Mouse (Mus musculus): ENCODE data around the gene Aspscr1. TPM values are rescaled to one million over a fixed set of nuclear protein-coding genes. Genes with fewer than 3 reads are reported as not detected.

The Aspscr1 gene
- total RNA-seq (2014; fragmentation: Nextera tagmentation) (44.6 and 84.7 TPM in 2 replicates), total RNA-seq (2017) (29.0 and 33.5 TPM in 2 replicates)

GRCm38 (mm10) chr11:120672687-120673593 is at the start of gene Aspscr1:
Aspscr1 (plus strand) TSS chr11:120672973.
- peak; percentile 93 for ATAC-seq (replicated peaks; ENCODE audit: poor library complexity, severe bottlenecking)

GRCm38 (mm10) chr11:120623961-120624679 is 48.7 kb upstream of the Aspscr1 start:
- 0 out of 2 replicates have a peak, but pooled peaks have one; percentile 18 for ATAC-seq (replicated peaks; ENCODE audit: poor library complexity, severe bottlenecking)

- ATAC-seq (replicated peaks; ENCODE audit: poor library complexity, severe bottlenecking), result peak; percentile 28
These were observed 48.1 kb upstream of the Aspscr1 start for GRCm38 (mm10) chr11:120624680-120625111.

GRCm38 (mm10) chr11:120625152-120625775 is 47.5 kb upstream of the Aspscr1 start, which contains the start of gene Sirt7:
Sirt7 (minus strand) TSS chr11:120625240.
- no peak for ATAC-seq (replicated peaks; ENCODE audit: poor library complexity, severe bottlenecking)

- no peak for ATAC-seq (replicated peaks; ENCODE audit: poor library complexity, severe bottlenecking)
These were observed 45.8 kb upstream of the Aspscr1 start for GRCm38 (mm10) chr11:120626785-120627467.

GRCm38 (mm10) chr11:120627468-120628300 is 45.1 kb upstream of the Aspscr1 start:
- peak; percentile 26 for ATAC-seq (replicated peaks; ENCODE audit: poor library complexity, severe bottlenecking)

GRCm38 (mm10) chr11:120628601-120629340 is 44.0 kb upstream of the Aspscr1 start:
- no peak for ATAC-seq (replicated peaks; ENCODE audit: poor library complexity, severe bottlenecking)

GRCm38 (mm10) chr11:120629341-120629730 is 43.4 kb upstream of the Aspscr1 start:
- ATAC-seq (replicated peaks; ENCODE audit: poor library complexity, severe bottlenecking), result peak; percentile 13

GRCm38 (mm10) chr11:120629911-120630310 is 42.9 kb upstream of the Aspscr1 start:
- 0 out of 2 replicates have a peak, but pooled peaks have one; percentile 5 for ATAC-seq (replicated peaks; ENCODE audit: poor library complexity, severe bottlenecking)

- peak; percentile 61 for ATAC-seq (replicated peaks; ENCODE audit: poor library complexity, severe bottlenecking)
These were observed 42.3 kb upstream of the Aspscr1 start for GRCm38 (mm10) chr11:120630401-120630871.

- no peak for ATAC-seq (replicated peaks; ENCODE audit: poor library complexity, severe bottlenecking)
These were observed 41.7 kb upstream of the Aspscr1 start for GRCm38 (mm10) chr11:120630881-120631725.

GRCm38 (mm10) chr11:120631726-120632448 is 40.9 kb upstream of the Aspscr1 start:
- no peak for ATAC-seq (replicated peaks; ENCODE audit: poor library complexity, severe bottlenecking)

GRCm38 (mm10) chr11:120632559-120633519 is 39.9 kb upstream of the Aspscr1 start:
- ATAC-seq (replicated peaks; ENCODE audit: poor library complexity, severe bottlenecking), result peak; percentile 26

GRCm38 (mm10) chr11:120633520-120634343 is 39.0 kb upstream of the Aspscr1 start, which contains the start of gene Mafg:
Mafg (minus strand) TSS chr11:120633600.
- peak; percentile 33 for ATAC-seq (replicated peaks; ENCODE audit: poor library complexity, severe bottlenecking)

- no peak for ATAC-seq (replicated peaks; ENCODE audit: poor library complexity, severe bottlenecking)
These were observed 38.0 kb upstream of the Aspscr1 start for GRCm38 (mm10) chr11:120634810-120635209.

All from granulocyte monocyte progenitor cell, adult 5-6 weeks (primary cell).